Mouse (Mus musculus) induced T-regulatory cell, adult 2 months (primary cell): ENCODE measurements around the gene Zmynd8.

Experiments
- DNase-seq: peaks from one replicate; pipeline ENCODE4 v3.0.0-alpha.2; 2012; ENCODE audit warnings: low read depth

The Zmynd8 gene

DNA sequence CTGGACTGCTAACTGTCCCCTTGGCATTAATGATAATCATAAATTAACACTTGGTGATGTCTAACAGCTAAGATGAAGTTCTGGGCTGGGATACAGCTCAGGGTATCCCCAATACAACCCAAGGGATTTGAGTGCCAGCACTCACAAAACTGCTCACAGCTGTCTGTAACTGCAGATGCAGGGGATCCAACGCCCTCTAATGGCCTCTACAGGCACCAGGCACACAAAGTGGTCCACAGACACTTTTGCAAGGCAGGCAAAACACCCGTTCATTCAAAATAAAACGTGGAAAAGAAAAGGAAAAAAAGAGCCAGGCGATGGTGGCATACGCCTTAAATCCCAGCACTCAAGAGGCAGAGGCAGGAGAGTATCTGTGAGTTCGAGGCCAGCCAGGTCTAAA, 658 bp upstream of the Zmynd8 start:
- no peak for DNase-seq

DNA sequence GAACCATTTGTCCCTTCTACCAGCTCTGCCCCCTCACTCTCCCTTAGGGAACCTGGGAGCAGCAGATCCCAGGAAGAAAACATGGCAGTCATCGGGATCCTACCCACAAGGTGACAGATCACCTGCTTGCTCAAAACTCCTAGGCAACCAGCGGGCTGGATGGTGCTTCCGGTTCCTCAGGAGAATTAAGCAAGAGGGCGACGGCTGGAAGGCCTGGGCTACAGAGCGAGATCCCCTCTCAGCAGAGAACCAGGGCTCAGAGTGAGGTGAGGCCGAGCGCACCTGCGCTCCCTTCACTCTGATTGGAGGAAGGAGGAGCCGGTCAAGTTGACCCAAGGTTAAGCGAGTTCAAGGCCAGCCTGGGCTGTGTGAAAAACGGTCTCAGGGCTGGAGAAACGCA, 2.6 kb downstream of the Zmynd8 start:
- no peak for DNase-seq

DNA sequence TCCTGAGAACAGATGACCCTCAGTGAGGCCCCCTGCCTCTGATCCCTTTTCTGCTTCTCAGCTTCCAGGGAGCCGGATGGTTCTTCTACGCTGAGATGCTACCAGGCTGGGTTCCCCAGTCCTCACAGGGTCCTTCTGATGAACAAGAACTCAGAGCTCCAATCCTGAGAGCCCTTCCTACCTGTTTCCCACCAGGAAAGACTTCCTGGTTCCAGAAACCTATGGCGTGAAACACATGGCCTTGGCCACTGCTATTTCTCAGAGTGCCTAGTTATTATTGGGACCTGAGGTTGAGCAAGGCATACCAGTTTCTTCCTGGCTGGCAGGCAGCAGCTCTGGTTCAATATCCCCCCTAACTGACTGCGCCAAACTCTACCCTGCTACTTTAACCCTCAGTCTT, 3.1 kb downstream of the Zmynd8 start:
- DNase-seq: no peak

DNA sequence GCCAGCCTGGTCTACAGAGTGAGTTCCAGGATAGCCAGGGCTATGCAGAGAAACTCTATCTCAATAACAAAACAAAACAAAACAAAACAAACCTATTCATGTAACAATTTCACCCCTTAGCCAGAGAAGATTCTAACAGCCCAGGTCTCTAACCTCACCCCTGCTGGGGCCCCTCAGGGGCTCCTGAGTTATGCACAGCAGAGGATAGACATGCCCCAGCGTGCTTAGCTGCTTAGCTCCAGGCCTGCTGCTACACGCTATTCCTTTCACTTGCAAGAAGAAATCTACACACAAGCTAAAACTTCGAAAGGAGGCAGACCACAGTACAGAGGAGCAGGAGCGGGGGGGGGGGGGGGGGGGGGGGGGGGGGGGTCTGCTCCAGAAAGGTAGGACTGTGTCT, 4.3 kb downstream of the Zmynd8 start:
- no peak for DNase-seq

DNA sequence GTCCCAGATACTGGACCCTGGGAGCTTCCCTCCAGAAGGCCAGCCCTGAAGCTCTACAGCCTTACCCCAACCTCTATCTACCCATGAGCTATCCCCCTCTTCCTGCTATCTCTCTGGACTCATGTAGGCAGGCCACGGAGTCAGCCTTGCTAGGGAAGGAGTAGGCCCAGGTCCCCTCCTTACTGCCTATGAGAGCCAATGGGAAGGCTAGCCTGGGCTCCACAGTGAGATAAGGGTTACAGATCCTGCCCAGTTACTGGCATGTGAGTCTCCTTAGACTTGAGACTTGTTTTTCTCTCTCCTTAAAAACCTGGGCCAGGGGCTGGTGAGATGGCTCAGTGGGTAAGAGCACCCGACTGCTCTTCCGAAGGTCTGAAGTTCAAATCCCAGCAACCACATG, 5.6 kb downstream of the Zmynd8 start:
- no peak for DNase-seq

DNA sequence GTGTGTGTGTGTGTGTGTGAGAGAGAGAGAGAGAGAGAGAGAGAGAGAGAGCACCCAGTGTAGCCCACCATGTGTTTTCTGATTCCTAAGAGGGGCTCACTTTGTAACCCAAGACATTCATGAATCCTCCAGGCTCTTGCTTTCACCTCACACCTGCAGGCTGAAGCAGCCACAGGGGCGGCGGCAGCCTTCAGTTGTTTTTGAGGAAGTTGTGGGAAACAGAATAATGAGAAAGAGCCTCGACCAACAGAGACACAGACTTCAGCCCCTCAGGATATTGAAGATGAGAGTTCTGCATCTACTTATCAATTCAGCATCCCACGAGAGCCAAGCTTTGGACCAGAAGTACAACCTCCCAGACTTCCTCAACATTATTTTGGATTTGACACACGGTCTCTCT, 6.2 kb downstream of the Zmynd8 start:
- DNase-seq: no peak

DNA sequence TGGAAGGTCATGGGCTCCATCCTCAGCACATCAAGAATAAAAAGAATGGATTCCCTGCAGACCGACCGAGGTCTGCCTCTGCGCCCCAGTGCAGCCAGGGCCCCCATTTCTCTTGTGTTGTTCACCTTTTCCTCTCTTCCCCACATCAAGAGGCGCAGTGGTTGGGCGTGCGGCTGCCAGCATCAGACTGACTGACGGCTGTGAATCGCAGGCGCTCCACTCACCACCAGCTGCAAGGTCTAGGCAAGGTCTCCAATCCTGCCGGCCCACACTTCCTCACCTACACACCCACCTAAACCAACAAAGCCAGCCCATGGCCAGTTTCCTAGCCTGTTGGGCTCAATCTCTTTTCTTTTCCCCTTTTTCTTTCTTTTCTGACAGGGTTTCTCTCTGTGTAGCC, 8.4 kb downstream of the Zmynd8 start:
- DNase-seq: peak; percentile 66

DNA sequence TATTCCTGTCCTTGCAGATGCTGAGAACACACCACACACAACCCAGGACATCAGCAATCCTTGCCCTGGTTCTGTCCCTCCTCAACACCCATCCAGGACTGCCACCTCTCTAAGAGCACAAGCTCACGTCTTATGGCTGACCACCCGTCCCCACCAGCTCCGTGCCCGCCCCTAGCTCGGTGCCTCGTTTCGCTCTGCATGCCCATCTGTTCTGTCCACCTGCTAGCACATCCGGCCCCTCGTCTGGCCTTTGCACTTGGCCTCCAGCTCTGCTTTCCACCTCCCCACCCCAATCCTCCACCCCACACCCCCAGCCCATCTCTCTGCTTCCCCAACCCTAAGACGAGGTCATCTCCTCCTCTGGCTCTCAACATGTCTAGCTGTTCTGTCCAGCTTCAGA, 8.9 kb downstream of the Zmynd8 start:
- no peak for DNase-seq

DNA sequence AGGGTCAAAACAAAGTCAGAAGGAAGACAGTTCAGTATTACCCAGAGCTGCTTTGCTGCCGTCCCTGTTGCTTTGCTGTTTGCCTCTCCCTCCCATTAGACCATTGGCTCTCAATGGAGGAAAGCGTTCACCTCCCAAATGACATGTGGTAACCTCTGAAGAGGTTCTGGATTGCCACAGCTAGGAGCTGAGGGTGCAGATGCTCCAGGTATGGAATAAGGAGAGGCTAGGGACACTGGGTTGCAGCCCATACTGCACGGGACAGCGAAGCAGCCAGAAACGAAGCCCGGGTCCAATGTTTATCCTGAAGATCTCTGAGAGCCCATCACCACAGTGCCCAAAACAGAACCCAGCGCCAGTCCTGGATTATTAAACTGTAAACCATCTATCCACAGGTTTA, 9.6 kb downstream of the Zmynd8 start:
- no peak for DNase-seq

DNA sequence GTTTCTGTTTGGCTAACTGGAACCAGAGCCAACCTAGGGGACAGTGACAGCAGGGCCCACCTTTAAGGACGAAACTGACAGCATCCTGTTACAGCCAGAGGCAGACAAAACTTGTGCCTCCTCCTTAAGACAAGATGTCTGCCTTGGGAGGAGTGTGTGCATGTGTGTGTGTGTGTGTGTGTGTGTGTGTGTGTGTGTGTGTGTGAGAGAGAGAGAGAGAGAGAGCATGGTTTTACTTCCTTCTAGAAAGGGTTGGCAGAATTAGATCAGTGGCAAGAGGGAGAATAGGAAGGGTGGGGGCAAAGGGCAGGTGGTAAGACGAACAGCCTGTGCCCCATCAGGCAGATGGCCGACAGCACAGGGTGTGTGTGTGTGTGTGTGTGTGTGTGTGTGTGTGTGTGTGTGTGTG, 10.0 kb downstream of the Zmynd8 start:
- DNase-seq: peak; percentile 59

DNA sequence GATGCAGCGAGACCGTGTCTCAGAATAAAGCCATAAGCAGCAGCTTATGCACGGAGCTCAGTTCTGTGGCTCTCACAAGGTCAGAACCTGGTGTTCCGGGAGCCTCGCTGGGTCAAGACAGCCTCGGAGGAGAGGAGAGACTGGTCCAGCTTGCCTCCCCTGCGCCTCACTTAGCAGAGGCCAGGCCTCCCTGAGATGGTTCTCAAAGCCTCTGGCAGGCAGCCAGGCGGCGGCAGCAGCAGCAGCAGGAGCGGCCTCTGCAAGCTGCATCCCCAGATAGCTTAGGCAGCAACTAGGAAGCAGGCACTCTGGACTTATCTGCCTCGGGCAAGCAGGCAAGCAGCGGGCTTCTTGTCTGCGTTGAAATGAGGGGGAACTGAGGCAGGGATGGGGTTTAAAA, 10.4 kb downstream of the Zmynd8 start:
- no peak for DNase-seq

DNA sequence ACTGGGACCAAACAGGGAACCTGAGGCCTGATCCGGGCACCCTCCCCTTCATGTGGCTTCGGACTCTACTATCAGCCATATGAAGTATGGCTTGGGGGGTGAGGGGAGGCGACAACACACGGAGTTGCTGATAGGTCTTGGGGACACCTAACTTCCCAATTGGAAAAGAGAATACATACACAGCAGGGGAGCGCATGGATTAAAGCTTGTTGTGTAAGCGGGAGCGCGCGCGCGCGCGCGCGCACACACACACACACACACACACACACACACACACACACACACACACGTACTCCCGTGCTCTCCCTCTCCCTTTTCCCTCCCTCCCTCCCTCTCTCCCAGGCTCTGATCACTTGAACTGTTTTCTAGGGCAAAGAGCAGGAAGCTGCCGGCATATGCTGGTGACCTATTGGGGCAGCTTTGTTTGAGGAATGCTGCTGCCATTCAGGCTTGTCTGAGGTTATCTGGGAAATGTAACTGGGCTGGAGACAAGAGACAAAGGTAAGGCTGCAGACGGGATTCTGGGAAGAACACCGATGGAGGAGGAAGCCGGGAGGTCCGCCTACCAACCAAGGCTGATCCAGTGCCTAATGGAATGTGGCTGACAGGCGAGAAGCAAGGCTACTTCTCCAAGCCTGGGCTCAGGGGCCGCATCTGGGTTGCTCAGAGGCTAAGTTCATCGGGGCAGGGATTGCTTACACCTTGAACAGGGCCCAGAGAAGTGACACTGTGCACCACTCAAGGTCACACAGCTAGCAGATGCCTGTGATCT, 11.8 kb downstream of the Zmynd8 start:
- DNase-seq: no peak

DNA sequence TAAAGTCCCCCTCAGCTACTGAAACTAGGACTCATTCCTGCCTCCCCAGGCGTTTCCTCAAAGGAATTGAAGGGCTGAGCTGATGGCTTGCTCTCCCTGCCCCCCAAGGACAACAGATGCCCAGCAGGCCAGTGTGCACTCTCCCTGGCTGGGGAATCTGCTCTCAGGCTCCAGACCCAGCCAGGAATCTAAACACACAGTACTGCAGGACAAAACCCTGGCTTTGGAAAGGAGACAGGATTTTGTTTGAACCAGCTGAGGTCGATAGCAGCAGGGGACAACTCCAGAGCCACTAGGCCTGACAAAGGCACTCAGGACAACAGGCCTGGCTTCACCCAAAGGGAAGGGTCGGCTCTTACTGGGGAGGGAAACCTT, 12.3 kb downstream of the Zmynd8 start:
- DNase-seq: no peak

DNA sequence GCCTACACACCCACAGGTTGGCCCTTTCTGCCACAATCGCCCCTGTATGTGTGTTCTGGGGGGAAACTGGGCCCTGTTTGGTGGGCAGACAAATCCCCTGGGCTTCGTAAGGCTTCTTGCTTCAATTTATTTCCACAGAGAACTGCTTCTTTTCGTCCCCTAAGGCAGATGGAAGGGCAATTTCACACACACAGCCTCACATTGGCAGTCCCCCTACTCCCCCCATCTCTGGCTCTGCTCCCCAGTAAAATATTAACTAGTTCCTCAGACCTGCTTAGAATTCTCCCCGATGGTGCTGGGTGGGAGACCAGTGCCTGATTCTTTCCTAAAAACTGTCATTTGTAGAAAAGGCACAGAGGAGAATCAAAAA, 12.9 kb downstream of the Zmynd8 start:
- DNase-seq: no peak

DNA sequence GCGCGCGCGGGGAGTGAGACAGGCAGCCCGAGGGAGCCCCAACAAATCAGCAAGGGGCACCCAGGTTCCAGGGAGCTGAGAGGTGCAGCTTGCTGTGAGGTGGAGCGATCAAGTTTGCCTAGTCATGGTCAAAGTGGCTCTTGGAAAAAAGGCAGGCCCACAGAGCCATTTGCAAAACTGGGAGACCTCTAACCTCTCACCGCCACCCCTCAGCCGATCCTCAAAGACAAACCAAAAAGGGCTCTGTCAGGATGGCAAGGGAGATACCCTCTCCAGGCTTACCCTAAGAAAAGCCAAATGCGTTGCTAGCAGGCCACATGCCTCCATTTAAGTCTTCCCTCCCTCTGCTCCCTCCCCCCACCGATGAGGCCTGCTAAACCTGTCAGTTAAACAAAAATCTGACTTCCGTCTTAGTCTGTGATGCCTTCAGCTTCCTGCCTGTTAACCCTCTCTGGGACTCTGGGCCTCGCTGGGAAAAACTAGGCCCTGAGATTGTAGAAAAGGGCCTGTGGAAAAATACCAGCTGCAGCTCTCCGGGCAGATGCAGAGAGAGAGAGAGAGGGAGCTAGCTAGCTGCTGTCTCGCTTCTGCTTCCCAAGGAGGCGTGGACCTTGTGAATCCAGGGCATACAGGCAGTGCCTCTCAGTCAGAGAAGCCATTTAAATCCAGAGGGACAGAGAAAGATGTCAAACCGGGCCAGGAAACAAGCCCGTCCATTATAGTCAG, 13.4 kb downstream of the Zmynd8 start:
- peak; percentile 85 for DNase-seq

DNA sequence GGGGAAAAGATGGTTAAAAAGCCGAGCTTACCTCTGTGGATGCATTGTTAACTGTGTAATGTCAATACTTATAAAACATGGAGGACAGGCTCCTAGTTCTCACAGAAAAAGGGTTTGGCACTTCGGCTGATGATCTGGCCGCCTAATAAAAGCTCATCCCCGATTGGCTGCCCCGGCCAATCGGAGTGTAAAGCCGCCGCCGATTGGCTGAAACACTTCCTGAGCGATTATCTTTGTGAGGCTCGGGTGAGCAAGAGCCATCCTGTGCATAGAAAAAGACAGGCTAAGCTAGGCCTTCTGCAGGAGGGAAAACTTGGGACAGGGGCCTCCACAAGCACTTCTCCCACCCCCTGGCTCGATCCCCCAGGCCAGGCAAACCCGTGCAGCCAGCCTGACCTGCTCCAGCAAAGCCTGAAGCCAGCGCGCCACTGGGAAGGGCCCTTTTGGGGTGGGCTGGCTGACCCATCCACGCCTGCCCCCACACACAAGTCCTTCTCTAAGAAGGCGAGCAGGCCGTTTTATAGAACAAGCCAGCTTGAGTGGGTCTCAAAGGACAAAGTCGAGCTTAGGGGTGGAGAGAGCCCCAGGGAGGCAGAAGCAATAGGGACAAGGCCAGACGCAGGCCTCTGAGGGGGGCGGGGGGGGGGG, 14.1 kb downstream of the Zmynd8 start:
- DNase-seq: peak; percentile 98

DNA sequence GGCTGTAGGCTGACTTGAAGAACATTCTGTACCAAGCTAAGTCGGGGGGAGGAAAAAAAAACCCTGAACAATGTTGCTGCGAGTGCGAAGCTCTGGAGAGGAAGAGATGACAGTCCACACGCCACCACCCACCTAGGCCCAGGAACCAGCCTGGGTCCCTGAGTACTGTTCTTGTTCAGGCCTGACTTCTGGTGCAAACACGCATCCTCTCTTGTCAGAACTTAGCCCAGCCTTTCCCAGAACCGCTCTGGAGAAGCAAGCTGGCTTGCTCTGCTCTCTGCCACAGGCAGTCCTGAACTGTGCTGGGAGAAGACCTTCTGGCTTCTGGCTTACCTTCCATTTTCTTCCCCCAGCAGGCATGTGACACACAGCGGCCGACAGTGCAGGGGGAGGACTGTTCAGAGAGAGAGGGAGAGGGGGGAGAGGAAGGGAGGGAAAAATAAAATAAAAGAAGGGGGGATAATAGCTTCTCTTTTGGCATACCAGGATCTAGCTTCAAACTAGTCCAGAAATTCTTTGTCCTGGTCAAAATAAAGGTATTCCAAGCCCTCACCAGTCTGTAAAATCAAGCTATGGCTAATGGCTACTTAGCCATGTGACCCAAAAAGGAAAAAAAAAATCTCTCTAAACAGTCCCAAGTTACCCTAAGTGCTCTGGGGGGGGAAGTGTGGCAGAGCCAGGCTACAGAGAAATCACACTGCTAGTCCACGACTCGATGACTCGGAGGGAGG, 14.8 kb downstream of the Zmynd8 start:
- peak; percentile 79 for DNase-seq

DNA sequence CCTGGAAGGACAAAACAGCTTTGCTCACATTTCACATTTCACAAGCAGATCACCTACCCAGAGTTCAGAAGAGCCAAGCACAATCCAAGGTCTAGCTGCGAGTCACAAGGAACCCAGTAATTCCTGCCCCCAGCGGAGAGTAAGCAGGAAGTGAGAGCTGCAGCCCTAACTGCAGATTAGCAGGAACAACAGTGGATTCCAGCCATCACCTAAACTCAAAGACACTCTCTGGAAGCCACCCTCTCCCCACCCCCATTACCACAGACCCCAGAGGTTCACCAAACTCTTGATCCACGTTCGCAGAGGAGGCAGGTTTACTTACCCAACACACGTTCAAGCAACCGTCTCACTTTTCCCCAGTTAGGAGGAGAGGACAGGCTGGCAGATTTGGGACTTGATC, 15.8 kb downstream of the Zmynd8 start:
- DNase-seq: peak; percentile 66

DNA sequence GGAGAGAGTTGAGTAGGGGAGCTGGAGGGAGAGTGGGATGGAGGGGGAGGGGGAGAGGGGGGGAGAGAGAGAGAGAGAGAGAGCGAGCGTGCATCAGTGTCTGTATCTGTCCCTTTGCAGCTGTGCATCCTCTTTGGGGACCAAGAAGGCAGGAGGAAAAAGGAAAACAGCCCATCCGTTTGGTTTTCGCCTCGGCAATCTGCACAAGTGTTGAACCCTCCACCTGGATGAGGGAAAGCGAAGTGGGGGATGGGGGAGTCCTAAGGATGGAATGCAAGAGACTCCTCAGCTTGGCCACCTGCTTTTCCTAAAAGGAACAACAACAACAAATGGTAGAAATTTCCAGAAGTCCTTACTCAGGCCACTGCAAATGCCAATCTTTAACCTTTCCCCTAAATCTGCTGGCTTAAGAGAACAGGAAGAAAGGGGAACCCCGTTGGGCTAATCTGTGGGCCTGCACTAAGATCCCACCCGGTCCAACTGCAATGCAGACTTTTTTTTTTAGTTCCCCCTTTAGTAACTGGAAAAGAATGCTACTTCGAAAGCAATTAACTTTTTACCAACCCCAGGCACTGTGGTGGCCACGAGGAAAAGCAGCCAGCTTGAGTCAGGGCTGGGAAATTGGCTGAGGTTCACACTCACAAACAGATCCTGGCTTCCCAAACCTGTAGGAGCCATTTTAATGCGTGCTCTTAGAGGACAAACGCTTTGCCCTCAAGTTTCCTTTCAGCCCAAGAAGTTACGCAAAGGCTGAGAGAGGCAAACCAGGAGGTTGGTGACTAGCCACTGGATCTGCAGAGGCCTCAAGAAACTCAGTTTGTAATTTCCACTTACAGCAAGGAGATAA, 17.0 kb downstream of the Zmynd8 start:
- DNase-seq: no peak

DNA sequence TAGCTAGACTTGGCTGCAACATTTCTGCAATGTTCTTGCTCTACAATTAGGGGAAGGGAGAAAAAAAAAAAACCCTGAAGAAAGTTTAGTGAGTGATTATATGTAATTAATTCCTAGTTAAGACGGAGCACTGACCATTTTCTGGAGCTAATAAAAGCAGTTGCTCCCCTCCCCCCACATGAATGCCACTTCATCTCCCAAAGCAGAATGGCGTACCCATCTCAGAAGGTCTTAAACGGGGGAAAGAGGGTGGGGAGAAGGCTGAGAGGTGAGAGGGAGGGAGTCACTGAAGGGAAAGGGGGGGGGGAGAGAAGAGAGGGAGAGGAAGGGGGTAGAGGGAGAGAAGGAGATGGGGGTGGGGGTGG, 17.6 kb downstream of the Zmynd8 start:
- no peak for DNase-seq

DNA sequence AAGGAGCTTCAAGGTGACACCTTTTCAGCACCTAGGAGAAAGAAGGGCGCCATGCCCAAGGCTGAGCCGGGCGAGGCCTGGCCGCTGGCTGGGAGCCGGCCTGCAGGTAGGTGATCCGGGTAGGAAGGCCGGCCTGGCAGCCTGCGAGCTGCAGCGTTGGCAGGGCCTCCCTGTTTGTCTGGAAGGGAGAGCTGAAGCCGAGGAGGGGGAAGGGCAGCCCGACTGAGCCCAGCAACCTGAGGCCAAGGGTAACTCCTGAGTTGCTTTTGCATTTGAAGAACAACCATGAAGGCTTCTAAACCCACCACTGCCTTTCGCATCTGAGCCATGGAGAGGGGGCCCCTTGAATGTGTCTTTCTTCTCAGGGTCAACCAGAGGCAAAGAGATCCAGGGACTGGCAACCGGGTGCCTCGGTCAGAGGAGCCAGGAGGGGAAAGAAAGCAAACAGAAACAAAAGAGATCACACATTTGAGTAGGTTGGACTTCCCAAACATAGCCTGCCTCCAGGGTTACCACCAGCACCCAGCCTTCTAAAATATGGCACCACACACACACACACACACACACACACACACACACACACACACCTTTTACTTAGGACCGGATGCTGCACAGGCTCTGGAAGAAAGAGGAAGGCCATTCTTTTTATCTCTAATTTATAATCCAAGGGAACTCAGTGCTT, 18.2 kb downstream of the Zmynd8 start:
- DNase-seq: no peak
